Mouse (Mus musculus): ENCODE data around the gene Imp4.
A peak's percentile ranks its signal among the peaks of the same experiment; 100 is the strongest.

- 0 out of 2 replicates have a peak, but pooled peaks have one; percentile 6 for TF ChIP-seq CTCF (IDR thresholded peaks at IDR 0.05)
- no peak for TF ChIP-seq EP300 (IDR thresholded peaks at IDR 0.05)
Observed at GRCm38 (mm10) chr1:34472427-34473300, 33.0 kb downstream of the Imp4 start.
